Mouse (Mus musculus) spleen, adult 2 months (tissue): ENCODE measurements around the gene Lmtk2.

Experiments
- CTCF ChIP-seq: fragments of 200-500 bp; IDR thresholded peaks from 2 replicates; pipeline ENCODE4 v1.5.1; 2011; ENCODE audit warnings: mild to moderate bottlenecking, inconsistent platforms; ENCODE audit not compliant: insufficient read depth, insufficient read length, insufficient replicate concordance; ENCODE audit errors: extremely low read depth
- POLR2A ChIP-seq: fragments of 200-500 bp; IDR thresholded peaks from 2 replicates; pipeline ENCODE4 v1.6.1; 2011; ENCODE audit warnings: low read depth, low read length, inconsistent platforms

DNA sequence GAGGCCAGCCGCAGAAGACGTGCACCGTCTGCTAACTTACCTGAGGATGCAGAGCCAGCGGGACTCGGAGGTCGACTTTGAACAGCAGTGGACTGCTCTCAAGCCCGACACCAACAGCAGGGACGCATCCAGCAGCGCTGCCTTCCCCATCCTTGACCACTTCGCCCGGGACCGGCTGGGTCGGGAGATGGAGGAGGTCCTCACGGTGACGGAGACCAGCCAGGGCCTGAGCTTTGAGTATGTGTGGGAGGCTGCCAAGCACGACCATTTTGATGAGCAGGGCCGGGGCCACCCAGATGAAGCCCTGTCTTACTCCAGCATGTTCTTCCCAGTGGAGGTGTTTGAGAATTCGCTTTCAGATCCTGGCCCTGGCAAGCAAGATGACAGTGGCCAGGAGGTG, 73.4 kb downstream of the Lmtk2 start:
- TF ChIP-seq CTCF (no peak), POLR2A (no peak)
